Mouse (Mus musculus) CD8-positive naive resting alpha-beta T cell, adult 2 months (primary cell): ENCODE results near the gene Fbxo11.
"Not testable (repeated sequence)": the region's sequence is repeated elsewhere in the genome, so short reads cannot be mapped to it uniquely, and the experiment has no call there.

ENCODE experiments used
- DNase-seq, 2 experiments: peaks; one replicate each; pipeline ENCODE4 v3.0.0; 2022; ENCODE audit warnings: low read depth in 2 of 2, low spot score in 2 of 2

Fbxo11 gene

GRCm38 (mm10) chr17:87963081-87964075, 101.7 kb downstream of the Fbxo11 start:
- DNase-seq, result no peak

- not testable (repeated sequence) for DNase-seq
Measured at GRCm38 (mm10) chr17:87959931-87960330, 105.2 kb downstream of the Fbxo11 start.

GRCm38 (mm10) chr17:87959406-87959805, 105.7 kb downstream of the Fbxo11 start:
- DNase-seq, result not testable (repeated sequence)

GRCm38 (mm10) chr17:87958283-87958682, 106.8 kb downstream of the Fbxo11 start:
- DNase-seq, result peak; percentile 16 to 30

GRCm38 (mm10) chr17:87957096-87957840, 107.8 kb downstream of the Fbxo11 start:
- no peak for DNase-seq

GRCm38 (mm10) chr17:87954618-87955124, 110.4 kb downstream of the Fbxo11 start:
- not testable (repeated sequence) for DNase-seq

- DNase-seq, result peak; percentile 64 to 68
Measured at GRCm38 (mm10) chr17:87948965-87949584, 116.0 kb downstream of the Fbxo11 start.
